Mouse (Mus musculus): Measurements from ENCODE around the gene Npdc1. TPM values are rescaled to one million over a fixed set of nuclear protein-coding genes. Genes with fewer than 3 reads are reported as not detected.

The Npdc1 gene
- polyA plus RNA-seq, 1 experiment from 2014 or later, result 481 TPM

DNA sequence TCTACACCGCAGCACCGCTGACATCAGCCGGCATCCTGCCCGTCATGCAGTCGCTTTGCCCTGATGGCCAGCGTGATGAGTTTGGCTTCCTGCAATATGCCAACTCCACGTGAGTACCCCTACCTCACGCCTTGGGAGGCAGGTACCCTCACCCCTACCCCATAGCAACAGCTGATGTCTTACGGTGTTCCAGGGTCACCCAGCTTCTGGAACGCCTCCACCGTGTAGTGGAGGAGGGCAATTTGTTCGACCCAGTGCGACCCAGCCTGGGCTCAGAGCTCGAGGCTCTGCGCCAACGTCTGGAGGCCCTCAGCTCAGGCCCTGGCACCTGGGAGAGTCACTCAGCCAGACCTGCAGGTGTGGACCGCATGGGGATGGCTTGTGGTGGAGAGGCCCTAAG lies 34.0 kb downstream of the Npdc1 start:
- Histone ChIP-seq H3K4me3 (ENCODE audit: low read length) (no peak overlapping the region), H3K9me3 (ENCODE audit: control insufficient read depth, low read length) (no peaks in the 10 kb centered on the region), H3K4me1 (ENCODE audit: control insufficient read depth, insufficient read depth, low read depth, low read length) (peaks cover 25% of the 10 kb centered on the region), H3K27me3 (replicated peaks; ENCODE audit: control insufficient read depth, insufficient read depth, low read length) (no peaks in the 10 kb centered on the region), H3K27ac (ENCODE audit: low read depth, low read length) (no peak overlapping the region), H3K9ac (ENCODE audit: low read depth, low read length) (no peak overlapping the region), H3K4me2 (ENCODE audit: low read length) (no peak overlapping the region), H3K36me3 (ENCODE audit: control insufficient read depth, insufficient read depth, low read length) (peaks cover 28% of the 10 kb centered on the region)
- no peak for ATAC-seq
- WGBS, result 94% methylated on average over 17 of the region's 17 CpGs

DNA sequence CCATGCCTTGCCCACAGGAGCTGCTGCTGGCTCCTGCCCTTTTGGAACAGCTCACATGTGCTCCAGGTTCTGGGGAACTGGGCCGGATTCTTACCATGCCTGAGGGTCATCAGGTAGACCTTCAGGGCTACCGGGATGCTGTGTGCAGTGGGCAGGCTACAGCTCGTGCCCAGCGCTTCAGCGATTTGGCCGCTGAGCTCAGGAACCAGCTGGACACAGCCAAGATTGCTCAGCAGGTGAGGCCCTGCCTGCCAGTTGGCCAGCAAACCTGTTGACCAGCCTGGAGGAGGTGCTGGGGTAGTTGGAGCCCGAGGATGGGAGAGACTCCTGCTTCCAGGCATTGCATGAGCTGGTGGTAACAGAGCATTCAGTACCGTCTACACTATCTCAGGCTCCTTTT lies 35.1 kb downstream of the Npdc1 start:
- Histone ChIP-seq H3K36me3 (ENCODE audit: control insufficient read depth, insufficient read depth, low read length) (peaks cover 40% of the 10 kb centered on the region), H3K4me3 (ENCODE audit: low read length) (no peak overlapping the region), H3K9me3 (ENCODE audit: control insufficient read depth, low read length) (no peaks in the 10 kb centered on the region), H3K27me3 (replicated peaks; ENCODE audit: control insufficient read depth, insufficient read depth, low read length) (no peaks in the 10 kb centered on the region), H3K9ac (ENCODE audit: low read depth, low read length) (no peak overlapping the region), H3K4me2 (ENCODE audit: low read length) (no peak overlapping the region), H3K27ac (ENCODE audit: low read depth, low read length) (no peak overlapping the region), H3K4me1 (ENCODE audit: control insufficient read depth, insufficient read depth, low read depth, low read length) (peaks cover 25% of the 10 kb centered on the region)
- WGBS, result 89% methylated on average over 8 of the region's 8 CpGs
- ATAC-seq, result no peak

DNA sequence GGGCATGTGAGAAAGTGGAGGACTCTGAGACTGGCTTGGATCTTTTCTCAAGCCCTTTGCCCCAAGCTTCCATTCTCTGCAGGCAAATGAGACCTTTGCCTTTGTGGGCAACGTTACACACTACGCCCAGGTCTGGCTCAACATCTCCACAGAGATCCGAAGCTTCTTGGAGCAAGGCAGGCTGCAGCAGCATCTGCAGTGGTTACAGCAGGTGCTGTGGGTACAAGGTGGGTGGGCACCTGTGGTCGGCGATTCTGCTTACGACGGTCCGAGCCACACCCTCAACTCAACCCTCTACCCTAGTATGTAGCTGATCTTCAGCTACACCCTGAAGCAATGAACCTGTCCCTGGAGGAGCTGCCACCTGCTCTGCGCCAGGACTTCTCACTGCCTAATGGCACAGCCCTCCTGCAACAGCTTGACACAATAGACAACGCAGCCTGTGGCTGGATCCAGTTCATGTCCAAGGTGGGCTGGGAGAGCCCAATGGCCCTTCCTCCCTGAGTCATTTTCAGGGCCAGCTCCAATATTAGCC lies 37.2 kb downstream of the Npdc1 start:
- WGBS, result 96% methylated on average over 10 of the region's 10 CpGs
- H3K27me3 ChIP-seq (replicated peaks; ENCODE audit: control insufficient read depth, insufficient read depth, low read length), result no peaks in the 10 kb centered on the region
- no peak overlapping the region for H3K9ac ChIP-seq (ENCODE audit: low read depth, low read length)
- no peaks in the 10 kb centered on the region for H3K9me3 ChIP-seq (ENCODE audit: control insufficient read depth, low read length)
- ATAC-seq, result no peak
- H3K36me3 ChIP-seq (ENCODE audit: control insufficient read depth, insufficient read depth, low read length), result peaks cover 55% of the 10 kb centered on the region
- H3K4me3 ChIP-seq (ENCODE audit: low read length), result no peak overlapping the region
- no peak overlapping the region for H3K27ac ChIP-seq (ENCODE audit: low read depth, low read length)
- H3K4me1 ChIP-seq (ENCODE audit: control insufficient read depth, insufficient read depth, low read depth, low read length), result peaks cover 4% of the 10 kb centered on the region
- no peak overlapping the region for H3K4me2 ChIP-seq (ENCODE audit: low read length)

DNA sequence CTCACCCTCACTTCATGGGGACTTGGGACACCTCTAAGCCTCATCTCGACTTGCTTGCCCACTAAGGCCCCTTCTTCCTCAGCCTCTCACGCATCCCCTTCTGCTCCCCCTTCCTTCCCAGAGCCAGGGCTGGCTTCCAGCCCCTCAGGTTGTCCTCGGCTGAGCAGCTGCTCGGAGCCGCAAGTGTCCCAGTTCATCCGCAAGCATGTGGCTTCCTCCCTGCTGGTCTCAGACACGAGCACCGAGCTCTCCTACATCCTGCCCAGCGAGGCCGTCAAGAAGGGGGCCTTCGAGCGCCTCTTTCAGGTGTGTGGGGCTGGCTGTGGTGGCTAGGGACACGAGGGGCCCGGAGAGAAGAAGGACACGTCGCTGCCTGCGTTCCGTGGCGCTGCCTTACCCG lies 41.9 kb downstream of the Npdc1 start:
- Histone ChIP-seq H3K9ac (ENCODE audit: low read depth, low read length) (no peak overlapping the region), H3K4me2 (ENCODE audit: low read length) (no peak overlapping the region), H3K27ac (ENCODE audit: low read depth, low read length) (no peak overlapping the region), H3K36me3 (ENCODE audit: control insufficient read depth, insufficient read depth, low read length) (peaks cover 77% of the 10 kb centered on the region), H3K4me1 (ENCODE audit: control insufficient read depth, insufficient read depth, low read depth, low read length) (no peaks in the 10 kb centered on the region), H3K4me3 (ENCODE audit: low read length) (no peak overlapping the region), H3K9me3 (ENCODE audit: control insufficient read depth, low read length) (no peaks in the 10 kb centered on the region), H3K27me3 (replicated peaks; ENCODE audit: control insufficient read depth, insufficient read depth, low read length) (no peaks in the 10 kb centered on the region)
- ATAC-seq, result no peak
- WGBS, result 89% methylated on average over 20 of the region's 20 CpGs

DNA sequence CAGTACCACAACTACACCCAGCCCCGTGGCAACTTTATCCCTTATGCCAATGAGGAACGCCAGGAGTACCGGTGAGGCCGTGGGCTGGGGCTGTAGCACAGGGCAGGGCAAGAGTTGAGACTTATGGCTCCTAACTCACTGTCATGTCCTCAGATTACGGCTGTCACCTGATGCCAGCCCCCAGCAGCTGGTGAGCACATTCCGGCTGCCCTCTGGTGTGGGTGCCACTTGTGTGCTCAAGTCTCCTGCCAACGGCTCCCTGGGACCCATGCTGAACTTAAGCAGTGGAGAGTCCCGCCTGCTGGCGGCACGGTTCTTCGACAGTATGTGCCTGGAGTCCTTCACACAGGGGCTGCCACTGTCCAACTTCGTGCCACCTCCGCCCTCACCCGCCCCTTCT lies 43.5 kb downstream of the Npdc1 start:
- no peak for ATAC-seq
- H3K4me3 ChIP-seq (ENCODE audit: low read length), result no peak overlapping the region
- WGBS, result 94% methylated on average over 14 of the region's 14 CpGs

DNA sequence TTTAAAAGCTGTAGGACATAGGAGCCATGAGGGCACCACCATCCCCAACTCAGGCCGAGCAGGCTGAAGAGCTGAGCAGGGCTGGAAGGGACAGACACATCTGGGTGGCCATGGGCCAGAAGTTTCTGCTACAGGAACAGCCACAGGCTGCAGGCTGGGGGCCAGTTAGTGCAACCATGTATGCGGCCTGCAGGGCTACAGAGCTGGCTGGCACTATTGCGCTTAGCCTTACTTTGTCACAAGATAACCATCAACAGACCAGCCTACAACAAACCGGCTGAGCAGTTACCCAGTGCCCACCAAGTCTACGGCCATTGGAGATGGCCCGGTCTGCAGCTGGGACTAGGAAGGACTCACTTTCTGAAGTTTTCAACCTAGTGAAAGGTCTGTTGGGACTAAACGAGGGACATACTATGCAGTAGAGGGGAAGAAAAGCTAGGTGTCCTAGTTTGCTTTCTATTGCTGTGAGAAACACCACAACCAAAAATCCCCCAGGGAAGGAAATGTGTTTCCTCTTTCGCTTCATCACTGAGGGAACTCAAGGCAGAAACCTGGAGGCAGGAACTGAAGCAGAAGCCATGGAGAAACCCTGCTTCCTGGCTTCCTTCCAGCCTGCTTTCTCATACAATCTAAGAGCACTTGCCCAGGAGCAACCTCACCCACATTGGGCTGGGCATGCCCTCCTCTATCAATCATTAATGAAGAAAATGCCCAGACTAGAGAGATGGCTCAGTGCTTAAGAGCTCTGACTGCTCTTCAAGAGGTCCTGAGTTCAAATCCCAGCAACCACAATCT lies 51.9 kb downstream of the Npdc1 start:
- H3K36me3 ChIP-seq (ENCODE audit: control insufficient read depth, insufficient read depth, low read length), result peaks cover 14% of the 10 kb centered on the region; the same call in 1 of the 2 replicates
- no peak overlapping the region for H3K9ac ChIP-seq (ENCODE audit: low read depth, low read length)
- no peaks in the 10 kb centered on the region for H3K4me1 ChIP-seq (ENCODE audit: control insufficient read depth, insufficient read depth, low read depth, low read length)
- WGBS, result 82% methylated on average over 8 of the region's 8 CpGs
- no peak for ATAC-seq
- no peak overlapping the region for H3K4me2 ChIP-seq (ENCODE audit: low read length)
- H3K4me3 ChIP-seq (ENCODE audit: low read length), result no peak overlapping the region
- no peaks in the 10 kb centered on the region for H3K27me3 ChIP-seq (replicated peaks; ENCODE audit: control insufficient read depth, insufficient read depth, low read length)
- H3K27ac ChIP-seq (ENCODE audit: low read depth, low read length), result no peak overlapping the region
- no peaks in the 10 kb centered on the region for H3K9me3 ChIP-seq (ENCODE audit: control insufficient read depth, low read length)

More for the DNA sequence above, 43.5 kb downstream of the Npdc1 start:
- no peak overlapping the region for H3K4me2 ChIP-seq (ENCODE audit: low read length)
- H3K9me3 ChIP-seq (ENCODE audit: control insufficient read depth, low read length), result no peaks in the 10 kb centered on the region
- no peak overlapping the region for H3K27ac ChIP-seq (ENCODE audit: low read depth, low read length)
- H3K36me3 ChIP-seq (ENCODE audit: control insufficient read depth, insufficient read depth, low read length), result peaks cover 77% of the 10 kb centered on the region
- H3K9ac ChIP-seq (ENCODE audit: low read depth, low read length), result no peak overlapping the region
- H3K4me1 ChIP-seq (ENCODE audit: control insufficient read depth, insufficient read depth, low read depth, low read length), result no peaks in the 10 kb centered on the region
- no peaks in the 10 kb centered on the region for H3K27me3 ChIP-seq (replicated peaks; ENCODE audit: control insufficient read depth, insufficient read depth, low read length)

DNA sequence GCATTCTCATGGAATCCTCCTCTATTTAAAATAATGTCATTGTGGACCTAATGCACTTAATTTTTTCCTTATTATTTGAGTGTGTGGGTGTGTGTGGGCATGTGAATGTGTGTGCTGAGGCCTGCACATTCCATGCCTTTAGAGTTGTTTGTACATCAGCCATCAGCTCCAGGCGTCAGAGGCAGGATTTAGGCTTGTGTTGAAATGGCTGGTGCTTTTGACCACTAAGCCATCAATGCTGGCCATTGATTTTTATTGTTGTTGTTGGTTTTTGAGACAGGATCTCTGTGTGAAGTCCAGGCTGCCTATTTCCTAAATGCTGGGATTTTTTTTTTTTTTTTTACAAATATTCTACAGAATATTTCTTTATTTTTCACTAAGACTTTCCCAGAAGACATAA lies 53.8 kb downstream of the Npdc1 start:
- H3K4me3 ChIP-seq (ENCODE audit: low read length), result no peak overlapping the region
- H3K27ac ChIP-seq (ENCODE audit: low read depth, low read length), result no peak overlapping the region
- no peaks in the 10 kb centered on the region for H3K27me3 ChIP-seq (replicated peaks; ENCODE audit: control insufficient read depth, insufficient read depth, low read length)
- no peak overlapping the region for H3K4me2 ChIP-seq (ENCODE audit: low read length)
- peaks cover 1% of the 10 kb centered on the region; the same call in 1 of the 2 replicates for H3K36me3 ChIP-seq (ENCODE audit: control insufficient read depth, insufficient read depth, low read length)
- H3K4me1 ChIP-seq (ENCODE audit: control insufficient read depth, insufficient read depth, low read depth, low read length), result no peaks in the 10 kb centered on the region
- ATAC-seq, result no peak
- WGBS, result 53% methylated on average over 1 of the region's 1 CpGs
- no peaks in the 10 kb centered on the region for H3K9me3 ChIP-seq (ENCODE audit: control insufficient read depth, low read length)
- no peak overlapping the region for H3K9ac ChIP-seq (ENCODE audit: low read depth, low read length)

DNA sequence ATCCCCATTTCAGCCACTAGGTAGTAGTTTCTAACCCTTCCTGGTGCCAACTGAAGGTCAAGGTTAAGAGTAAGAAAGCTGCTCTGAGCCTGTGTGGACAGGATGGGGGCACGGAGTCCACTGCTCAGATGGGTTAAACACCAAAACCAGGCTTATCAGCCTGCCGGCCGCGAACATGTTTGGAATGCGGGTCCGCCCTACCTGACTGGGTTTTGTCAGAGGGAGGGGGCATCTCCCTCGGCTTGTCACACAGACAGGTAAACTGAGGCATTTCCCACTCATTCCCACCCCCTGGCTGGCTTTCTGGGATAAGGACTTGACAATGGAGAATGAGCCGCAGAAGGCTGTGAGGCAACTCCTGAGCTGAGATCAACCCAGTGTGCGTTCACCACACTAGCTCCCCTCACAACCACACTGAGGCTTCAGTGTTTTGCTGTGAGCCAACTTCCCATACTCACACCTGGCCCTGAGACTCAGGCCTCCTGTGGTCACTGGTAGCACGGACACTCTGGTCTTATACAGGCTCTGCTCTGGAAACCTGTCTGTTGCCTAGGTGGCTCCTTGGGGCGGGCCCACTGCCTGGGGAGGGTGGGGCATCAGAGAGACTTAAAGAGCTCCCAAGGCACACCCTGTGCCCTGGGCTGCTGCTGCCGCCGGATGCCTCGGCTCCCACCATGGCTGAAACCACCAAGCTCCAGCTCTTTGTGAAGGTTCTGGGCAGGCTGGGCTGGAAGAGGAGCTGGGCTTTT lies 57.2 kb downstream of the Npdc1 start, which contains the start of gene Clic3:
Gene Clic3, plus strand, starts transcription at position 634 of the 749 bp plus-strand sequence.
- Histone ChIP-seq H3K9ac (ENCODE audit: low read depth, low read length) (no peak within 1 kb of the TSS), H3K27ac (ENCODE audit: low read depth, low read length) (no peak within 1 kb of the TSS), H3K4me3 (ENCODE audit: low read length) (no peak within 1 kb of the TSS), H3K36me3 (ENCODE audit: control insufficient read depth, insufficient read depth, low read length) (peaks cover 3% of the 10 kb centered on the region; the same call in 1 of the 2 replicates), H3K27me3 (replicated peaks; ENCODE audit: control insufficient read depth, insufficient read depth, low read length) (no peaks in the 10 kb centered on the region), H3K4me2 (ENCODE audit: low read length) (no peak within 1 kb of the TSS), H3K9me3 (ENCODE audit: control insufficient read depth, low read length) (no peaks in the 10 kb centered on the region), H3K4me1 (ENCODE audit: control insufficient read depth, insufficient read depth, low read depth, low read length) (peaks cover 15% of the 10 kb centered on the region)
- WGBS, result 72% methylated on average over 14 of the region's 14 CpGs
- ATAC-seq, result no peak
